Mouse (Mus musculus) E14TG2a.4 (cell line): Measurements from ENCODE around the gene Zfp799.

Experiments
- CTCF ChIP-seq: conservative IDR thresholded peaks from 2 replicates; pipeline ENCODE4 v1.5.1; 2014; ENCODE audit warnings: low read length
- NANOG ChIP-seq: IDR thresholded peaks from 2 replicates; pipeline ENCODE4 v1.6.1; 2014; ENCODE audit warnings: borderline replicate concordance, low read length, mixed read lengths
- POU5F1 ChIP-seq: IDR thresholded peaks from 2 replicates; pipeline ENCODE4 v1.6.1; 2014; ENCODE audit warnings: low read length, borderline replicate concordance

- no peak for TF ChIP-seq CTCF
- TF ChIP-seq POU5F1, result no peak
- TF ChIP-seq NANOG, result no peak
These were observed 52.5 kb downstream of the Zfp799 start for GRCm38 (mm10) chr17:32777564-32777963.
